Mouse (Mus musculus): Measurements from ENCODE around the gene Rin2. TPM values are rescaled to one million over a fixed set of nuclear protein-coding genes. Genes with fewer than 3 reads are reported as not detected.

Gene Rin2
- polyA plus RNA-seq, 1 experiment from 2014 or later = 21.4 TPM

GRCm38 (mm10) chr2:145742795-145743710 is 68.0 kb downstream of the Rin2 start:
- ATAC-seq (ENCODE audit: low FRiP score) = no peak
- H3K27me3 ChIP-seq = no peaks in the 10 kb centered on the region
- H3K36me3 ChIP-seq = no peaks in the 10 kb centered on the region
- WGBS = 74% methylated on average over 13 of the region's 13 CpGs
- no peak overlapping the region for H3K27ac ChIP-seq
- H3K9ac ChIP-seq = no peak overlapping the region
- no peak overlapping the region for H3K4me3 ChIP-seq
- H3K9me3 ChIP-seq (replicated peaks) = no peaks in the 10 kb centered on the region
- H3K4me2 ChIP-seq (replicated peaks) = no peak overlapping the region
- no peaks in the 10 kb centered on the region for H3K4me1 ChIP-seq

- Histone ChIP-seq H3K27me3 (no peaks in the 10 kb centered on the region), H3K4me1 (no peaks in the 10 kb centered on the region), H3K4me2 (replicated peaks) (no peak overlapping the region), H3K36me3 (no peaks in the 10 kb centered on the region), H3K4me3 (no peak overlapping the region), H3K9ac (no peak overlapping the region), H3K9me3 (replicated peaks) (no peaks in the 10 kb centered on the region), H3K27ac (no peak overlapping the region)
- no peak for ATAC-seq (ENCODE audit: low FRiP score)
- 58% methylated on average over 1 of the region's 1 CpGs for WGBS
Observed at GRCm38 (mm10) chr2:145746406-145746805, 71.4 kb downstream of the Rin2 start.

- Histone ChIP-seq H3K4me3 (no peak overlapping the region), H3K4me2 (replicated peaks) (no peak overlapping the region), H3K9ac (no peak overlapping the region), H3K9me3 (replicated peaks) (no peaks in the 10 kb centered on the region), H3K27ac (no peak overlapping the region), H3K4me1 (no peaks in the 10 kb centered on the region), H3K27me3 (no peaks in the 10 kb centered on the region), H3K36me3 (no peaks in the 10 kb centered on the region)
- ATAC-seq (ENCODE audit: low FRiP score) = no peak
- 60% methylated on average over 5 of the region's 5 CpGs for WGBS
Observed at GRCm38 (mm10) chr2:145749645-145750044, 74.6 kb downstream of the Rin2 start.

GRCm38 (mm10) chr2:145752572-145752971 is 77.6 kb downstream of the Rin2 start:
- H3K4me2 ChIP-seq (replicated peaks) = no peak overlapping the region
- H3K27me3 ChIP-seq = no peaks in the 10 kb centered on the region
- no peaks in the 10 kb centered on the region for H3K9me3 ChIP-seq (replicated peaks)
- H3K9ac ChIP-seq = no peak overlapping the region
- ATAC-seq (ENCODE audit: low FRiP score) = no peak
- WGBS = 82% methylated on average over 6 of the region's 6 CpGs
- H3K4me1 ChIP-seq = no peaks in the 10 kb centered on the region
- no peak overlapping the region for H3K4me3 ChIP-seq
- no peak overlapping the region for H3K27ac ChIP-seq
- no peaks in the 10 kb centered on the region for H3K36me3 ChIP-seq

DNA sequence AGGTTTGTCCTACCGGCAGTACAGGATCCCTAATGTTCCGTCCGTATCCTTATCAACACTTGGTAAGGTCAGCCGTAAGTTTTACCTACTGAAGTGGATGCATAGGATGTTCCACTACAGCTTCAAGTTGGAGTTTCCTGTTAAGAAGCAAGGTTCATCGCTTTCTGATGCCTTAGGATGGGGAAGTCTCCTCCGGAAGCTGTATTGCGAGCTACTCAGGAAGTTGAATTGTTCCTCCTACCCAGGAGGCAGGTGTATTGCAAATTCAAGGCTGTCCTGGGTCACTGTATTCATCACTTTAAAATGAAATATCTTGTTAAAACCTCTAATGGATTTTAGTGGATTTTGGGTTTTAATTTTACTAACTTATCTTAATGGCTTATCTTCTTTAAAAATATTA is 79.0 kb downstream of the Rin2 start:
- Histone ChIP-seq H3K4me3 (no peak overlapping the region), H3K4me1 (no peaks in the 10 kb centered on the region), H3K9me3 (replicated peaks) (no peaks in the 10 kb centered on the region), H3K9ac (no peak overlapping the region), H3K27me3 (no peaks in the 10 kb centered on the region), H3K27ac (no peak overlapping the region), H3K4me2 (replicated peaks) (no peak overlapping the region), H3K36me3 (no peaks in the 10 kb centered on the region)
- no peak for ATAC-seq (ENCODE audit: low FRiP score)
- 92% methylated on average over 7 of the region's 7 CpGs for WGBS

DNA sequence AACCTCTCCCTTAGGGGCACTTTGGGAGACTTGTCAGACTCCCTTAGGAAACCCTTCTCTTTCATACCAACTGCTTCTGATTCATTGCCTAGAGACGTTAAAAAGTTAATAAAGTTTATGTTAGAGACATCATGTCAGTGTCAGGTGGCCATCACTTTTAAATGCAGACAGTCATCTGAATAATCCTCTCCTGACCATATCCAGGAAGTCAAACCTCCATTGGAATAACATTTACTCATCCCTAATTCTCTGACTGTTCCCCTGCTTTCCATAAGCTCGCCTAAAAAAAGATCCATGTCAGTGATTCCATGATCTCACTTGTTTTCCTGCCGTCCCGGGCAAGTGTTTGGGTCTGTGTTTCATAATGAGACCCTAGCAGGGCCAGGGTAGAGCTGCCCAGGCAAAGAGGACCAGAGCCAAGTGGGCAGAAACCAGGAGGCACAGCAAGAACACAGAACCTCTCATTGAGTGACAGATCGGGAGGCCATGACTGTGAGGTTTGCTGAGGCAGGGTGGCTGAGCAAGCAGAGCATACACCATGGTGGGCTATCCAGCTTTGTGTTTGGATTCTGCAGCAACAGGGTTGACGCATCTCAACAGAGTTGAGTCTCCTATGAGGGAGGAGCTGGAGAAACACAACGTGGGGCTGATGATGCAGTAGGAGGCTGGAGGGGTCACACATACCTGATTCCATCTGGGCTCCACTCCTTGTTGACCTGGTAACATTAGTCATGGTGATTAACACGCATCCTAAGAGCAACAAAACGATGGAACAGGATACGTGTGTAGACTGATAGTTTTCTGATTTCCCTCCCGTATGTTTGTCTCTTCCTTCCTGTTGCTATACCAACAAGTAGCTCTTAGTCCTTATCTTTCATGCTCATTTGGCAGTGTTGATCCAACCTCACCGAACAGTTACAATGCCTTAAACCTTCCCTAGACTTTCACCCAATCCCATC is 81.1 kb downstream of the Rin2 start:
- Histone ChIP-seq H3K27me3 (no peaks in the 10 kb centered on the region), H3K9me3 (replicated peaks) (no peaks in the 10 kb centered on the region), H3K36me3 (no peaks in the 10 kb centered on the region), H3K4me1 (no peaks in the 10 kb centered on the region), H3K4me2 (replicated peaks) (no peak overlapping the region), H3K27ac (no peak overlapping the region), H3K4me3 (no peak overlapping the region), H3K9ac (no peak overlapping the region)
- 80% methylated on average over 12 of the region's 12 CpGs for WGBS
- ATAC-seq (ENCODE audit: low FRiP score) = no peak

- H3K4me3 ChIP-seq = no peak overlapping the region
- ATAC-seq (ENCODE audit: low FRiP score) = no peak
- no peak overlapping the region for H3K27ac ChIP-seq
- H3K9me3 ChIP-seq (replicated peaks) = no peaks in the 10 kb centered on the region
- H3K9ac ChIP-seq = no peak overlapping the region
- H3K36me3 ChIP-seq = no peaks in the 10 kb centered on the region
- no peaks in the 10 kb centered on the region for H3K27me3 ChIP-seq
- H3K4me2 ChIP-seq (replicated peaks) = no peak overlapping the region
- WGBS = 72% methylated on average over 3 of the region's 3 CpGs
- H3K4me1 ChIP-seq = no peaks in the 10 kb centered on the region
Observed at GRCm38 (mm10) chr2:145760121-145760520, 85.1 kb downstream of the Rin2 start.

DNA sequence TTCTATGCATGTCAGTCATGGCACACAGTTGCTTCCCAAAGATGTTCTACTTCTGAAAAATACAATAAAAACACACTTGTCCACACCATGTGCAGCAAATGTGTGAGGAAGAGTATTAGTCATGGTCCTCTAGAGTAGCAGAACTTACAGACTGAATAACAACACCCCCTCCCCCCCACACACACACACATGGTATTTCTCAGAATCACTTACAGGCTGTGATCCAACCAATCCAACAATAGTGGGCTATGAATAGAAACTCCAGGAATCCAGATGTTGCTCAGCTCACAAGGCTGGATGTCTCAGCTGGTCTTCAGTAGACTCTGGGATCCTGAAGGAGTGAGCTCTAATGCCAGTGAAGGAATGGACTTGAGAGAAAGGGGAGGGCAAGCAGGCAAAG is 86.4 kb downstream of the Rin2 start:
- H3K4me2 ChIP-seq (replicated peaks) = no peak overlapping the region
- no peaks in the 10 kb centered on the region for H3K36me3 ChIP-seq
- H3K4me3 ChIP-seq = no peak overlapping the region
- no peaks in the 10 kb centered on the region for H3K27me3 ChIP-seq
- no peaks in the 10 kb centered on the region for H3K9me3 ChIP-seq (replicated peaks)
- no peak overlapping the region for H3K9ac ChIP-seq
- no peaks in the 10 kb centered on the region for H3K4me1 ChIP-seq
- no peak overlapping the region for H3K27ac ChIP-seq
- ATAC-seq (ENCODE audit: low FRiP score) = no peak

DNA sequence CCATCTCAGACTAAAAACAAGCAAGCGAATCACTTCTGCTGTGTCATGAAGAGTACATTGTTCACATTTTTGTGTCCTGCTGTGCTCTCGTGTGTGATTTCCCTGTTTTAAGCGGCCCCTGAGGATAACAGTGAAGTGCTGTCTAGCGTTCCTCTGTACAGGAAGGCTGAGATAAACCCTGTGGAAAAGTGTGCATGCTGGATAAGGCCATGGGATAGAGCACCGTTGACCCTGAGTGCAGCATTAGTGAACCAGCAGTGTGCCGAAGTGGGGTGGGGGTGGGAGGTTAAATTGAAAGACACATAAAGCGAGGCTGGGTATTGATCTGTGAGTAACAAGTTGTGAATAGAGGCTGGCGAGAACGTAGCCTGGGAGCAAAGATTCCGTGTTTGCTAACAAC is 94.9 kb downstream of the Rin2 start:
- Histone ChIP-seq H3K4me3 (no peak overlapping the region), H3K36me3 (no peaks in the 10 kb centered on the region), H3K27me3 (no peaks in the 10 kb centered on the region), H3K9ac (no peak overlapping the region), H3K9me3 (replicated peaks) (no peaks in the 10 kb centered on the region), H3K4me1 (peaks cover 8% of the 10 kb centered on the region), H3K27ac (no peak overlapping the region), H3K4me2 (replicated peaks) (no peak overlapping the region)
- WGBS = 20% methylated on average over 10 of the region's 10 CpGs
- ATAC-seq (ENCODE audit: low FRiP score) = no peak

DNA sequence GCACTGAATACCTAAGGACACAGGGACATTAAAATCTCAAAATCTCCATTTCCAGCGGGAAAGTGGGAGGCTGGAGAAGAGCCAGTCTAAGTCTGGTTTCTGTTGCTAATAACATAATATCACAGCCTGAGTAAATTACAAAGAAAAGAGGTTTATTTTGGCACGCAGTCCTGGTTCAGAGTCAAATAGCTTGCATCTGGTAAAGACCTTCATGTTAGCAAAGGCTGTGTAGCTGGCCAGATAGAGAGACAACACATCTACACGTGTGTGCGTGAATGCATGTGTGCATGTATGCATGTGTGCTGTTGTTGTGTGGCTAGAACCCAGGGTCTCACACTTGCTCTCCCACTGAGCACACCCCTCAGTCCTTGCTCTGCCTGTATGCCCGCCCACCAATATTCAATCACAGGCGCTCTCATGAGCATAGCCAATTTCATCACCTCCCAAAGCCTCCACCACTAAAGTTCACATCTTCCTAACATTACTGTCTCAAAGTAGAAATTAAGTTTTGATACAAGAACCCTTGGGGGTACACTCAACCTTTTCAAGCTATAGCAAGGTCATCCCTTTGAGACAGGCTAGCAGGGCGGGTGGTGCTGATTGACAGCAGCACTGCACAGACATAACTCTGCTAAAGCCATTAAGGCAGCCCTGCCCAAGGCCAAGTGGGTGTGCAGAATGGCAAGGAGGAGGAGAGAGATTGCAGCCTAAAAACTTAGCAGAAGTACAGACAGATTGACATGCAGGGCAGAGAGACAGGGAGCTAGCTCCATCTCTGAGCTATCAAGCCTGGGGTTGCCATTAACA is 95.9 kb downstream of the Rin2 start:
- H3K9ac ChIP-seq = no peak overlapping the region
- H3K27ac ChIP-seq = no peak overlapping the region
- WGBS = 80% methylated on average over 7 of the region's 7 CpGs
- no peaks in the 10 kb centered on the region for H3K27me3 ChIP-seq
- no peak for ATAC-seq (ENCODE audit: low FRiP score)
- H3K4me3 ChIP-seq = no peak overlapping the region
- H3K4me2 ChIP-seq (replicated peaks) = no peak overlapping the region
- H3K9me3 ChIP-seq (replicated peaks) = no peaks in the 10 kb centered on the region
- peaks cover 8% of the 10 kb centered on the region for H3K4me1 ChIP-seq
- H3K36me3 ChIP-seq = no peaks in the 10 kb centered on the region

DNA sequence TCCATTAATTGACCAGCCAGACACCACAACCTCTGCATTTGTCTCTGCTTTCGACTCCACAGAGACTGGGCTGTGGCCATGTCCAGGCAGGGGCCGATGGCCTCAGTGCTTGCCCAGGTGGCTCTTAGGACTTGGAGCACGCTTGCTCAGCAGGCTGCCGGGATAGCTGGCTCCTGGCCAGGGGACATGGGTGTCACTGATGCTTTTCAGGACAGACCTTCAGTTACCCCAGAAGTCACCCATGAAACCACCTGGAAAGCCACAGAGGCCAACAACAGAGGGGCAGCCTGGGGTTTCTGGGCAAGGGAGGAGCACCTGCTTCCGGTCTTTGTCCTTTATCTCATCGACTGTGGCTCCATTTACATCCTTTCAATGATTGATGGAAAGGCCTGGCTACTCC is 108.2 kb downstream of the Rin2 start:
- Histone ChIP-seq H3K27ac (no peak overlapping the region), H3K9me3 (replicated peaks) (no peaks in the 10 kb centered on the region), H3K4me2 (replicated peaks) (no peak overlapping the region), H3K27me3 (no peaks in the 10 kb centered on the region; the same call in 1 of the 2 replicates), H3K9ac (no peak overlapping the region), H3K36me3 (no peaks in the 10 kb centered on the region), H3K4me1 (peaks cover 22% of the 10 kb centered on the region), H3K4me3 (no peak overlapping the region)
- ATAC-seq (ENCODE audit: low FRiP score) = no peak
- WGBS = 71% methylated on average over 6 of the region's 6 CpGs

All from hindbrain, embryonic 12.5 days (tissue).